Mouse (Mus musculus) kidney, postnatal 10 days (tissue): ENCODE data around the gene Fkbp4.

ENCODE experiments used
- DNase-seq: peaks from one replicate; pipeline ENCODE4 v3.0.0; 2021; ENCODE audit warnings: mixed read lengths

Fkbp4 gene

DNA sequence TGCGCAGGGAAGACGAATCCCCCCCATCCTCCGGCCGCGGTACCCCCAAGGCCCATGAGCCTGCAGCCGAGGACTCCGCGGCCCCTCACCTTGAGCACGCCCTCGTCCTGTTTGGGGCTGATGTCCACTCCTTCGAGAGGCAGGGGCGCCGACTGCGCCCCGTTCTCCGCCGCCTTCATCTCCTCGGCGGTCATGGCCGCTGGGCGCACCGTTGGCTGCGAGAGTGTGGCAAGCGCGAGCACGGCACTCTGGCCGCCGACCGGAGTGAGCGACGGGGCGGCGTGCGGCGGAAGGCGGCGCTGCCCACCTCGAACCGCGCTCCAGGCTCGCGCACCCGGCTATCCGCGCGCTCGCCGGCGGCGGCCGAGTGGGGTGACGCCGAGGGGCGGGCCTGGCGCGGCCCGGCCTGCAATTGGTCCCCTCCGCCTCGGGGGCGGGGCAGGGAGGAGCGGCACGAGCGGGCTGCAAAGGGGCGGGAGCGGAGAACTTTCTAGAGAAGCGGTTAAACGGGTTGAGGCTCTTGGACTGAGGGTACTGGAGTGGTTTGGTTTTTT is at the start of gene Fkbp4:
TSS of gene Fkbp4 (minus strand) at position 361 of the 554 bp plus-strand sequence.
- DNase-seq, result peak; percentile 96

DNA sequence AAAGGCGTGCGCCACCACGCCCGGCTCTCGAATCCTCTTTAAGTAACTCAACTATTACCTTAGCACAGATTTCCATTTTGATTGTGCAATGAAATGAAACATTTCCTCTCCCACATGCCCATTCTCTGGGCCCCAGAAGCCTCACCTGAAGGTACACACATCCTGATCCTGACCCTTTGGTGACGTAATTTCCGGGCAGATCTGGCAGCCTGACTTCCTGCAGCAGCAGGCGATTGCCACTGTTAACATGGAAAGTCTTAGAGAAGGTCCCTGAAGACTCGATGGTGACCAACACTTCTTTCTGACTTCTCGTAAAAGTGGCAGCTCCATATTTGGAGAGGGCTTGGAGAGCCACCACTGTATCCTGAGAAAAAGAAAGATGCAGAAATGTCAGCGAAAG is 49.3 kb upstream of the Fkbp4 start:
- DNase-seq, result no peak

DNA sequence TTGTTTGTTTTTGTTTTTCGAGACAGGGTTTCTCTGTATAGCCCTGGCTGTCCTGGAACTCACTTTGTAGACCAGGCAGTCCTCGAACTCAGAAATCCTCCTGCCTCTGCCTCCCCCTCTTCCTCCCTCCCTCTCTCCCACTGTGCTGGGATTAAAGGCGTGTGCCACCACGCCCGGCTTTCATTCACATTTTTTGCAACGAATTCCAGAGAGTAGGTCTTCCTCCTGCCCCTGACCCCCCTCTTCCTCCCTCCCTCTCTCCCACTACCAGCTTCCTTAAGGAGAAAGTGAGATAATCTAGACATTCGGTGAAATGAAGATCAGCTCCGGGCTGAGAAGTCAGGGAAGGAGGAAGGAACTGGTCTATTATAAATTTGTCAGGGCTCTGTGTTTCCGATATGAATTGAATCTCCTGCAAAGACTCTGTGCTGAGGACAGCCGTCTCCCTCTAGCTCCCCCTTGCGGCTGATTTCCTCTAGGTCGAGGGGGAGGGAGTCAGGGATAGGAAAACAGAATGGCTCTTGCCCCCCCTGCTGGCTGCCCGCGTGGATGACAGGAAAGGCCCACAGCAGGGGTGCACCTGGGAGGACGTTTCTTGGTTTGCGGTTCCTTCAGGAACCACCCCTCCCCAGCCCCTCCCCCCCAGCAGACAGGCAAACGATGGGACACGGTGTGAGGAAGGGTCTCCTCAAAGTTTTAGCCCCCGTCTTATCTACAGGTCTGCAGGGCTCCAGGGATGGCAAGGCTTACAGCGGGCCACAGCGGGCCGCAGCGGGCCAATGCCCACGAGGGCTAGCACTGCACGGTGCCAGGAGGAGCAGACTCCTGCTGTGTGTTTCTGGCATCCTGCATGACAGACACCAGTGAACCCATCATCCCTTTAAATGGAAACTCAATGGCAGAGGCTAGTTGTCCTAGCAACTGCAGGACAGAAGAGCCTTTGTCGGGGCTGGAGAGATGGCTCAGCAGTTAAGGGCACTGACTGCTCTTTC is 41.3 kb upstream of the Fkbp4 start:
- peak; percentile 99 for DNase-seq

DNA sequence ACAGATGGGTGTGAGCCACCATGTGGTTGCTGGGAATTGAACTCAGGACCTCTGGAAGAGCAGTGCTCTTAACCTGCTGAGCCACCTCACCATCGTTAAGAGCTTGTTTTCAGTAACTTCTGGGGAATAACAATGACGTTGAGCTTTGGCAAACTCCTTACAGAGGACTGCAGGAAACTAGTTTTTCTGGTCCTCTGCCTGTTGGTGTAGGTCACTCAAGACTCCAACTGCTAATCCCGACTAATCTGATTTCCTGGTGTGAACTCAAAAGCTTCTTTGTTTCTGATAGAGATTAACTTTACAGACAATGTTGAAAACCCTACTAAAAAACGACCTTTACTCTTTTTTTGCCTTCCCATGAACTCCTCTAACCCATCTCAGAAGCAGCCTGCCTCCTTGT is 39.0 kb upstream of the Fkbp4 start:
- DNase-seq, result no peak

DNA sequence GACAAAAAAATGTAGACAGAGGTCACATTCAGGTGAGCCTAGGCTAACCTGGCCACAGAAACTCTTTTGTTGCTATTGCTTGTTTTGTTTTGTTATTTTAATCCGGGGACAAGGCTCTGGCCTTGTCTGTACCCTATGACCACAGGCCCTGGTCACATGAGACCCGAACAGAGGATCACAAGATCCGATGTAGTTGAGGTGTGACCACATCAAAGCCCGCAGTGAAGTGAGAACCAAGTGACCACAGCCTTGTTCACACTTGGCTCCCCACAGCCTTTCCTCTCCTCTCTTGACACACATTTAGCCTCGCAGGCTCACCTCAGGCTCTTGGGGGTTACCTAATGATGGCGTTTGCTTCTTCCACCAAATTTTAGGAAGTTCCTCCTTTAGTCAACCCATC is 35.6 kb upstream of the Fkbp4 start:
- no peak for DNase-seq

DNA sequence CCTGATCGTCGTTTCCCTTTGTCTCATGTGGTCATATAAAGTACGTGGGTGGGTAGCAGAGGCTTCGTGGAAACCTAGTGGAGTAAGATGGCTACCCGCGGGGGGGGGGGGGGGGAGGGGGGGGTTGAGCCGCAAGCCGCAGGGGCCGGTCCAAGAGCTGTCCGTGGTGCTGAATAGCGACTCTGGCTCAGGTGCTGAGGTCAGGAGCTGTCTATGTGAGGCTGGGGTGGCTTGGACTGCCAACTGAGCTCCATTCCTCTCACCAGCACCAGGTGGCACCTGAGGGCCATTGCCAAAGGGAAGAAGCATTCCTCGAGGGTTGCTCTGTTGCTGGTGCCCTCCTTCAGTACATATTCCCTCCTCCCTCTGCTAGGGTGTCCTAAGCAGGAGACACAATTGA is 31.0 kb upstream of the Fkbp4 start:
- peak; percentile 87 for DNase-seq

DNA sequence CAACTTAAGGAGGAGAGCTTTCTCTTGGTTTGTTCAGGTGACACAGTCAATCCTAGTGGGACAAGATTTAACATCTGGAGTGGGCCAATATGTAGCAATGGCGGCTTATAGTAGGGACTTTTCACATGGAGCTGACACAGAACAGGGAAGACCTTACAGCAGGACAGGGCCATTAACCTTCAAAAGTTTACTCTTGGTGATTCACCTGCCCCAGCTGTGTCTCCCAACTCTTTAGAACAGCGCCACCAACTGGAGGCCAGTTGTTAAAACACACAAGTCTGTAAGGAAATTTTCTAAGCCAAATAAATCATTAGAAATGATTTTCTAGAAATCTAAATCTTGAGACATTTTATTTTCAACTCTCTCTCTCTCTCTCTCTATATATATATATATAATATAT is 28.8 kb upstream of the Fkbp4 start:
- peak; percentile 24 for DNase-seq

DNA sequence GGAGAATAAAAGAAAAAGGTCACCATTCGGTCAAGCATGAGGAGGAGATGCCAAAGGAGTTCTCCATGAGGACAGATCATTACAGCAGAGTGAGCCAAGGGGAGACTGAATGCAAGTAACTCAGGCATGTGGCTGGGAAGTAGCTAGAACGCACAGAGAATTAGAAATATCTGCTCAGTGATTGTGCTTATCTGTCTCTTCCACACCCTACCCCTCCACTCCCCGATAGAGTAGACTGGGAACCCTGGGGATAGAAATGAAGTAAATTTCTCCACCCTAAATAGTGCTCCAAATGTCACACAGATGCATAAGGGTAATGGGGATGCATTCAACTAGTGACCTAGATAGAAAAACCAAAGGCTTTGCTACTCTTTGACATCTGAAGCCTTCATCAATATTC is 28.1 kb upstream of the Fkbp4 start:
- no peak for DNase-seq

DNA sequence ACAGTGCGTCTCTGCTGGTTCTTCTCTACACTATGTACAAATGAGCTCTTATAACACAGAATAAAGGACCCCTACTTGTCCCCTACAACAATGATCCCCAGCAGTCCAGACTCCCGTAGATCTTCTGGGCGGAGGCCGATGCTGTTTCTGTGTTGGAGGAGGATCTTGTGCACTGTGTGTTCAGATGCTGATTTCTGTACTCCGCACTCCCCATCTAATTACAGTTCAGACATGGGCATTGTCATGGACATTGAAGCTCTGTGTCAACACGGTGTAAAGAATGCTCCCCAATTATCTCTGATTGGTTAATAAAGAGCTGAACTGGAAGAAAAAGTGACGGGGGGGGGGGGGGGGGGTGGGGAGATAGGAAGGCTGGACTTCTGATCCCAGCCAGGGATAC is 27.6 kb upstream of the Fkbp4 start:
- no peak for DNase-seq

DNA sequence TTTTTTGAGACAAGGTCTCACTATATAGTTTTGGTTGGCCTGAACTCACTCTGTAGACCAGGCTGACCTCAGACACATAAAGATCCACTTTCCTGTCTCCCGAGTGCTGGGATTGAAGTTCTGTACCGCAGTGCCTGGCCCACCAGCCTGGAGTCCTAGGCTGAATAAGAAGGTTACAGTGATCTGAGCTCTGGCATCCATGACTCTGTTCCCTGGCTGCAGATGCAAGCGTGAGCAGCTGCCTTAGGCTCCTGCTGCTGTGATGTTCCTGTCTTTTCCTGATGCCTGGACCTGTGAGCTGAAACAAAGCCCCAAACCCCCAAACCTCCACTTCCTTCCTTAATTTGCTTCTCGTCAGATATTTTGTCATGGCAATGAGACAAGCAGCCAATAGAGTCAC is 26.5 kb upstream of the Fkbp4 start:
- no peak for DNase-seq

DNA sequence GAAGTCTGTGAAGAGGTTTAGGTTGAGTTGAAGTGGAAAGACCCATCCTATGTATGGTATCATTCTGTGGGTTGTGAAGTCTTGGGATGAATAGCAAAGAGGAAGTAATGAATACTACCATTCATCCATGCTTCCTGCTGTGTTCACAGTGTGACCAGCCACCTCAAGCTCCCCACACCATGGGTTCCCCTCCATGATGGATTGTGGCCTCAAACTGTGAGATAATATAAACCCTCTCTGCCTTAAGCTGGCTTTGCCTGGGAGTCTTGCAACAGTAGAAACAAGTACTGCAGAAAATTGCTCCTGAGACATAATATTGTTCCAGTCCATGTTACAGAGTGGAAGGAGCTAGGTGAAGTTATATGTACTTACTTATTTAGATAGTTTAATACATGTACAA is 23.1 kb upstream of the Fkbp4 start:
- DNase-seq, result no peak

DNA sequence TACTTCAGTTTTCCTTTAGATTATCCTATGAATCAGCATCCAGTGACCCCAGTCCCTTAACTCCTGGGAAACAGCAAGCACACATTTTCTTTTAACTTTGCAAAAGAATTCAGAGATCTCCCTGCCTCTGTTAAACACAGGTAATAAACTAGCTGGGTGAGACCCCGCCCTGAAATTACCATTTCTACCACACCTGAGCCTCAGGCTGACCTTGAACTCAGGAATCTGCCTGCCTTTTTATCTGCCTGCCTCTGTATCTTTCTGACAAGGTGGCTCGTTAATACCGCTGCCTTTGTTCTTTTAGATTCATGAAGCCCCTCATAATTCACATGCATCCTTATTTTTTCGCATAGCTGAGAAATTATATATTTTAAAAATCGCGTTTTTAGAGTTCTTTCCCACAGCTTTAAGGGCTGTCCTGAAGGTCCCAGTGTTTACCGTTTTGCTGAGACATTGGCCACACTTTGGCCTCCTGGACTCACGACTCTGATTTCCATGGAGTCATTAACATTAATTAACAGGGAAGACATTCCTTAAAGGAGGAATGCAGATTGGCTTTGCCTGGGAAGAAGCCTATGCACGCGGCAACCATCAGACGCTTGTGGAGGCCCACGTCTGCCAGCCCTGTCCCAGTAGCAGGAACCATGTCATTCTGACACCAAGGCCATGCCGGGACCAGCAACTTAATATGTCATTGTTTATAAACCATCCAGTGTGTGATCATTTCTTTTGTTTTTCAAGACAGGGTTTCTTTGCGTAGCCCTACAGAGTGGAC is 22.4 kb upstream of the Fkbp4 start:
- no peak for DNase-seq

DNA sequence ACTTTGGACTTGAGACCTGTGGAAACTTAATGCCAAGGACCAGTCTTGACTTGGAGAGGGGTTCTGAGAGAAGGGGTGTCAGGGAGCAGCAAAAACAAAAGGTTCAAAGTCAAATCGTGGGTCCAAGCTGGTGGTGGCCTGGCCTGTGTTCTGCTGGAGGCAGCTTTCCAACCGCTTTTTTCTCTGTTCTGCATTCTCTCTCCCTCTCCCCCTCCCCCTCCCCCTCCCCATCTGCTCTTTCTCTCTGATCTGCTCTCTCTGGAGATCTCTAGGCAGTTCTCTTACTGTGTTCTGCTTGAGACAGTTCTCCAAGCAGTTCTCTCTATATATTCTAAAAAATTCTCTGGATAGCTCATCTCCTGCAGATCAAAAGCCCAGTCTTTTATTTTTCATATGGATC is 21.8 kb upstream of the Fkbp4 start:
- DNase-seq, result no peak

DNA sequence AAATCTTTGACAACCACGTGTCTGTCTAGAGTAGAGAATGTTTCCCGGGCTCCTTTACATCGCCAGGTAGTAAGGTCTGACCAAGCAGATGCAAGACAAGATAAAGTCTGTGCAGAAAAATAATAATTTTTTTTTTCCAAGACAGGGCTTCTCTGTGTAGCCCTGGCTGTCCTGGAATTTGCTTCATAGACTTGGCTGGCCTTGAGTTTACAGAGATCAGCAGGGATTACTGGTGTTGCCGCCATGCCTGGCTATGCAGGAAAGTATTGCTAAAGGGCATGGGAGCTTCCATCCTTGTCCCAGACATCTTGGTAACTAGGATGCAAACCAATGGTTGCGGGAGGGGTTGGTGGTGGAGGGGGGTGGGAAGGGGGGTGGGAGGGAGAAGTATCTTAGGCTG is 18.7 kb upstream of the Fkbp4 start:
- no peak for DNase-seq

DNA sequence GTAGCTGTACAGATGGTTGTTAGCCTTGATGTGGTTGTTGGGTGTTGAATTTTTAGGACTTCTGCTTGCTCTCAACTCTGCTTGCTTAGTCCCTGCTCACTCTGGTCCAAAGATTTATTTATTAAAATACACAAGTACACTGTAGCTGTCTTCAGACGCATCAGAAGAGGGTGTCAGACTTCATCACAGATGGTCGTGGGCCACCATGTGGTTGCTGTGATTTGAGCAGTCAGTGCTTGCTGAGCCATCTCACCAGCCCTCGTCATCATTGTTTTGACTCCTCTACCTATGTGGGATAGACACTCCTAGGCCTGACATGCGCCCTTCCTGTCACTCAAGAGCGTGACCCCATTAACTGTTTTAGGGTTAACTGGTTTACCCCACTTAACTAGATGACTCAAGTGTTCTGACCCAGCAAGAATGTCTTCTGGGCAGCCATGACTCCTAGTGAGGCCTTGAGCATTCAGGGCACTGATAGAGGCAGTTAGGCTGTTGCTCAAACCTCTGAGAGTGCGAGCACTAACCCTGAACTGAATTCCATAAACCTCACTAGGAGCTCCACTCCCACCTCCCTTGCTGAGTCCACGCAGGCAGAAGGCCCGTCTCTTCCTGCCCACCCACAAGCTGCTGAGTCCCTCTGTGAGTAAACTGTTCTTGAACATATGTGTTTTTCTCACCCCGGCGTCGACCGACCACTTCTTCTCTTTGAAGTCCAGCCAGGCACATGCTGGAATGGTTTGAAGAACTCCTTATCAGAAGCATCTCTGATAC is 17.5 kb upstream of the Fkbp4 start:
- DNase-seq, result no peak

DNA sequence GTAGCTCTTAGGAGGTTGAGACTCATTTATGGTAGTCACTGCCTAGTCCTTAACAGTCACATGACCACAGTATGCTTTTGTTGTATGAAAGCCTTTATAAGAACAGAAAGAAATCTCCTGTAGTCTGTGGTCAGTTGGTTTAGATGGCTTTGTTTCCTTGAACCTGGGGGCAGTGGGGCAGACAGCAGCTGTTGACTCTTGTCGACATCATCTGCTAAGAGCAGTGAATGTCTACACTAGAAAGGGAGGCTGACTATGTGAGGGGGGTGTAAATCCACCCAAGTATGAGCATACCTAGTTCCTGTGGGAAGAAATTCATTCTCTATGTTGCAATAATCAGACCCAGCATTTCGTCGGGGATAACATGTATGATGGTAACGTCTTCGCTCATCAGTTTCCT is 8.6 kb upstream of the Fkbp4 start:
- DNase-seq, result no peak

DNA sequence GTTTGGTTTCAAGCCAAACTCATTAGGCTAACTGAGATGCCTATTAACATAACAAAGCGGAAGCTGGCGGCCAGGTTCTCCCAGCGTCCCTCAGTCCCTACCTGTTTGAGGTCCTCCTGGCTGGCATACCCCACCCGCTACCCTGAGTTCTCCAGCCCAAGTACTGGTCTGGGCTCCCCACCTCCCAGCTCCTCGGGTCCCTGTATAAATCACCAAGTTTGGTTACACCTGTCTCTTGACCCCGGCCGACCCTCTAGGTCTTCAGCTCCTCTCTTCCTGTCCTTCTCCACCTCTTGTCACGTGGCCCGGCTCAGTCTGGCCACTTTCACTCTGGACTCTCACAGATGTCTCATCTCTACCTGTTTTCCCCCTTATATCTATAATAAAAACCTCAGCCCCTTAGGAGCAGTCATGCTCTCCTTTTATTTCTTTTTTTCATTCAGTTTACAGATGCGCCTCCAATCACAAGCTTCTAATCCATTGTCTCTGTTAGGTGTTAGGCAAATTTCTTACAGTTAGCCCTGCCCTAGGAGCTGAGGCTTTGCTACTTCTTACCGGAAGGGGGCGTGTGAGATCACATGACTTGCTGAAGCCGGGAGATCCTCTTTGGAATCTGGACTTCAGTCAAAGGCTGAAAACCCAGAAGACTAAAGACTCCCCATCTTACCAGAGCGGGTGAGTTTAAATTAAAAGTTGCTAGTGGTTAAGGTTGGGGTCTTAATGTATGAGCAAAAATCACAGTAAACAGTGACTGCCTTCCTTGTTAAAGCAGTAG is 7.5 kb upstream of the Fkbp4 start:
- peak; percentile 81 for DNase-seq

DNA sequence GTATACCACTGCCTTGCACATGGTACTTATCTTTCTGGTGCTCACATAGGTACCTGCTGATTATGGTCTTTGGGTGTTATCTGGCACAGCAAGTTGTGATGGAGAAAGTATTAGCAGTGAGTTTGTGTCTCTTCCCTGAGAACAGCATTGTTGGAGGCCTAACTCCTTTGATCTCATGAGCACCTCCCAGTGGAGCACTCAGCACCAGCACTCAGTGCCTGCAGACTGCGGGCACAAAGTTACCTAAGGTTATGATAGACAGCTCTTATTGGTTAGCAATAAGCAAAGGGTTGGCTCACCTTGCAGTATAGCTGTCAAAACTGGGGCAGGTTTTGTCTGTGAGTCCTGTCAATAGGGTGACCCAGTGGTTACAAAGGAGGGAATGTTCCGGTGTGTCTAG is 1.8 kb upstream of the Fkbp4 start:
- no peak for DNase-seq

DNA sequence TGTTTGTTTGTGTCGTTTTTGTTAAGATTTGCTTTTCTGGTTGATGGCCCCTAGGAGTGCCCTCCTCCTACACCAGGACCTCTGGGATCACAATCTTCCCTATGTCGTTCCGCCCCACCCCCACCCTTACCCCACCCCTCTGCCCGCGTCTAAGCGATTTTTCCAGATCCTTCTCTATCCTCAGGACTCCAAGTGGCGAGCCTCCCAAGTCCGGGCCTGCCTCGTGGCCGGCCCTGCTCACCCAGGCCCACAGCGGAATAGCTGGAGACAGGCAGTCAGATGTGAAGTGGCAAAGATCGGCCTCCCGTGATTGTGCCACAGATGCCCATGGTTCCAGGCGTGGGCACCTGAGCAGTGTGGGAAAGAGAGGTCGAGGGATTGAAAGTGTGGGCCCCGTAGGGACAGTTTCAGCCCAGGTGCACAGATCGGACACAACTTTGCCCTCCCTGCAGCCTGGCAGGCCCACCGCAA is 429 bp upstream of the Fkbp4 start:
- DNase-seq, result peak; percentile 43

DNA sequence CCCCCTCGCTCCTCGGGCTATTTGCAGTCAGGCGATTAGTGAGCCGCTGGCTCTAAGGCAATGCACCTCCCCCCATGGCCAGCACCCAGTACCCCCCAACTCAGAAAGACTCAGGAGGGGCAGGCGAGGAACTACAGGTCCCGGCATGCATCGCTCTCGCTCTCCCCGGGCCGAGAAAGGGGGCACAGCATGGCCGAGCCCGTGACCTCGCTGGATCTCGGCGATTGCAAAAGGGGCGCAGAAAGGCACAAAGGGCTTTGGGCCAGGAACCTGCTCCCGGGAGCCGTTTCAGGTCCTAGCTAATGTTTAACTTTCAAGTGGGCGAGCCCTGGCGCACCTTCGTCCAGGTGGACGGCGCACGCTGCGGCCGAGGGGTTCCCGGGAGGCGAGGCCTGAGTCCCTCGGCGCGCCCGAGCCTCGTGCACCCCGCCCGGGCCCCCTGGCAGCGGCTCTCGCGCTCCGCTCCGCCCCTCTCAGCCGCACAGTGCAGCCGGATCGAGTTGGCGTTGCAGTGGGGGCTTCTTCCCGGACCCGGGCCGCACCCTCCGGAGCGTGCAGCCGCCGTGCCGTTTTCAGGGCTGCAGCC is 653 bp downstream of the Fkbp4 start:
- peak; percentile 82 for DNase-seq

DNA sequence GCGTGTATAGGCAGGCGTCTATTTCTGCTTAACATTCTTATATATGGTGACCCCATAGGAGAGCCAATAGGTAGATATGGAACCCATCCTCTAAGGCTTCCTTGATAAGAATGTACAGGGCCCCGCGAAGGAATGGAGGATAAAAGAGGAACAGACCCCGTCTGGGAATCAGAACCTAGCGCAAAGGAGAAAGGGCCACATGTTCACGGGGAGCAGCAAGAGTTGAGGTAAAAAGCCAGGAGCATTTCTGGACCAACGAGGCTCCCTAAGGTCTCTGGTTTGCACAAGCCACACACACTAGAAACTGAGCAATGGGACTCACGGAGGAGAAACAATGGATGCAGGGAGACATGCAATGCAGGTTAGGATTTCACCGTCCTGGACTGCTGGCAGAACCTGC is 1.2 kb downstream of the Fkbp4 start:
- DNase-seq, result no peak
